Mouse (Mus musculus): Measurements from ENCODE around the gene Hdac7. TPM values are rescaled to one million over a fixed set of nuclear protein-coding genes. Genes with fewer than 3 reads are reported as not detected.

The Hdac7 gene
- polyA plus RNA-seq, 1 experiment from 2014 or later = 27.8 TPM

DNA sequence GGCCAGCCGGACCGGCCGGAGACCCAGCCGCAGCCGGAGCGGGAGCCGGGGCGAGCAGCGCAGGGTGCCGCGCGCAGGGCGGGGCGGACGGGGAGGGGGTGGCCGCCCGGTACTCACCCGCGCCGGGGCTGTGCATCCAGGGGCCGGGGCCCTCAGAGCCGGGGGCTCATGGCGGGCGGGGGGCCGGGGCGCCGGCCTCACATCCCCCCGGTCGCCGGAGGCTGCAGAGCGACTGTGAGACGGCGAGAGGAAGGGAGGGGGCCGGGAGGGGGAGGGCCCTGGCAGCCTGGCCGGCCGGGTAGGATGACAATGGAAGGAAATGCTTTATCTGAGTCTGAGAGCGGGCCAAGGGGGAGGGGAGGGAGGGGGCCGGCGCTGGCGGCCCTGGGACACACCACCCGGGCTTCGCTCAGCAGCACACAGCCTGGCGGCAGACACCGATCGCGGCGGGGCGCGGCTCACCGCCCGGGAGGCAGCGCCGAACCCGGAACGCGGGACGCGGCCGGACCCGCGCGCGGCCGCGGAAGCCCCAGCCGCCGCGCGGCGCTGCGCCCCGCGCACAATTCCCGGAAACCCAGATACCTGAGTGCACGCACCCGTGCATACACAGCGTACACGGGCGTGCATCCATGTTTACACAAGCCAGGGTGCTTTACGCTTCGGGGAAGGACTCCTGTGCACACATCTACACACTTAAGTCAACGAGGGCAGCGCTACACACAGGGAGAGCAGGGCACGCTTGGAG, 12.9 kb downstream of the Hdac7 start:
- Histone ChIP-seq H3K27ac (ENCODE audit: poor library complexity, severe bottlenecking) (peak overlapping the region; percentile 97), H3K4me3 (peak overlapping the region; percentile 88), H3K36me3 (no peaks in the 10 kb centered on the region), H3K4me2 (peak overlapping the region; percentile 90), H3K4me1 (replicated peaks) (peaks cover 60% of the 10 kb centered on the region), H3K9ac (peak overlapping the region; percentile 100), H3K27me3 (replicated peaks) (no peaks in the 10 kb centered on the region), H3K9me3 (replicated peaks) (no peaks in the 10 kb centered on the region)
- under 1% methylated on average over 72 of the region's 84 CpGs for WGBS
- ATAC-seq (ENCODE audit: insufficient number of reproducible peaks, low FRiP score) = peak; percentile 91

- peak overlapping the region; percentile 97 for H3K27ac ChIP-seq (ENCODE audit: poor library complexity, severe bottlenecking)
- H3K36me3 ChIP-seq = no peaks in the 10 kb centered on the region
- H3K9me3 ChIP-seq (replicated peaks) = no peaks in the 10 kb centered on the region
- WGBS = under 1% methylated on average over 38 of the region's 39 CpGs
- 0 out of 2 replicates have a peak, but pooled peaks have one; percentile 13 for ATAC-seq (ENCODE audit: insufficient number of reproducible peaks, low FRiP score)
- H3K9ac ChIP-seq = peak overlapping the region; percentile 100
- peak overlapping the region; percentile 90 for H3K4me2 ChIP-seq
- H3K4me3 ChIP-seq = peak overlapping the region; percentile 88
- no peaks in the 10 kb centered on the region for H3K27me3 ChIP-seq (replicated peaks)
- H3K4me1 ChIP-seq (replicated peaks) = peaks cover 61% of the 10 kb centered on the region
These were observed 13.5 kb downstream of the Hdac7 start for GRCm38 (mm10) chr15:97830788-97831241.

DNA sequence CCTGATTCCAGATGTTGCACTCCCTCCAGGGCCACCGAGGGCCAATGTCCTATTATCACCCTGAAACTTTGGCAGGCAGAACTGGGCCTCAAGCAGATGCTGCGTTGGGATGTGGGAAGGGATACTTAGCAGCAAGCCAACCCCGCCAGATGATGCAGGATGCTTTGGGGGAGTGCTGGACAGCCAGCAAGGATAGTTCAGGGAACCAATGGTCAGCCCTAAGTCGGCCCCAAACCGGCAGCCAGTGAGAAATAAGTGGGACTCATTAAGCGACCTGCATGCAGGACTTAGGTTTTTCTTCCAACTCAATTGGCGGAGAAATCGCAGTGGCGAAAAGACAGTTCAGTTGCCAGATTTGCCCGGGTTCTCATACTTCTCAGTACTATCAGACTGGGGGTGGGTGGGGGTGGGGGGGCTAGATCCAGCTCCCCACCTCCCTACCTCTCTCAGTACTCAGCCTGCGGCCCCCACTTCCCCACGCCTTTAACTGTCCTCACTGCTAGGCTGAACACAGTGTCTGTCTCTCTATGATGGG, 14.0 kb downstream of the Hdac7 start:
- Histone ChIP-seq H3K9me3 (replicated peaks) (no peaks in the 10 kb centered on the region), H3K27me3 (replicated peaks) (no peaks in the 10 kb centered on the region), H3K4me2 (peak overlapping the region; percentile 90), H3K4me3 (peak overlapping the region; percentile 88), H3K9ac (peak overlapping the region; percentile 100), H3K27ac (ENCODE audit: poor library complexity, severe bottlenecking) (peak overlapping the region; percentile 97), H3K4me1 (replicated peaks) (peaks cover 66% of the 10 kb centered on the region), H3K36me3 (no peaks in the 10 kb centered on the region)
- ATAC-seq (ENCODE audit: insufficient number of reproducible peaks, low FRiP score) = no peak
- 18% methylated on average over 12 of the region's 12 CpGs for WGBS

DNA sequence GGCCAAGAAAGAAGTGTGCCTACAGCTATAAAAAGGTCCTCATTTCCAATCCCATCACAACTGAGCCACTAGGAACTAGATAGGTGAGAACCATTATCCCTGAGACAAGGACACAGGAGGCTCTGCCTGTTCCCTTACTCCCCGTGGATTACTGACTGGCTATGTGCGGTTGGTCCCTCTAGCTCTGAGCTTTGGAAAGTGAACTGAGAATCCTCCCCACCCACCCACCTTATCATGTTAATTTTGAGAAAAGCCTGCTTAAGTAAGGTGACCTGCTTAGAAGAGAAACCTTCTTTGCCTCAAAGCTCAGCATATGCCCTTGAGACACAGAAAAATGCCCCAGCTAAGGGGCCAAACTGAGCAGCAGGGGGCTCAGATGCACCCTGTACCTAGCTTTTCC, 14.9 kb downstream of the Hdac7 start:
- peak overlapping the region; percentile 100 for H3K9ac ChIP-seq
- H3K4me2 ChIP-seq = peak overlapping the region; percentile 90
- ATAC-seq (ENCODE audit: insufficient number of reproducible peaks, low FRiP score) = no peak
- WGBS = 34% methylated on average over 2 of the region's 2 CpGs
- no peaks in the 10 kb centered on the region for H3K9me3 ChIP-seq (replicated peaks)
- peak overlapping the region; percentile 88 for H3K4me3 ChIP-seq
- H3K27ac ChIP-seq (ENCODE audit: poor library complexity, severe bottlenecking) = peak overlapping the region; percentile 97
- H3K36me3 ChIP-seq = no peaks in the 10 kb centered on the region
- no peaks in the 10 kb centered on the region for H3K27me3 ChIP-seq (replicated peaks)
- H3K4me1 ChIP-seq (replicated peaks) = peaks cover 75% of the 10 kb centered on the region

- peaks cover 80% of the 10 kb centered on the region for H3K4me1 ChIP-seq (replicated peaks)
- H3K9me3 ChIP-seq (replicated peaks) = no peaks in the 10 kb centered on the region
- H3K36me3 ChIP-seq = peaks cover 4% of the 10 kb centered on the region; the same call in 1 of the 2 replicates
- H3K27me3 ChIP-seq (replicated peaks) = no peaks in the 10 kb centered on the region
- 44% methylated on average over 5 of the region's 5 CpGs for WGBS
- H3K27ac ChIP-seq (ENCODE audit: poor library complexity, severe bottlenecking) = peak overlapping the region; percentile 97
- H3K4me2 ChIP-seq = peak overlapping the region; percentile 90
- H3K9ac ChIP-seq = peak overlapping the region; percentile 100
- peak overlapping the region; percentile 88 for H3K4me3 ChIP-seq
- 0 out of 2 replicates have a peak, but pooled peaks have one; percentile 9 for ATAC-seq (ENCODE audit: insufficient number of reproducible peaks, low FRiP score)
These were observed 15.4 kb downstream of the Hdac7 start for GRCm38 (mm10) chr15:97828901-97829338.

DNA sequence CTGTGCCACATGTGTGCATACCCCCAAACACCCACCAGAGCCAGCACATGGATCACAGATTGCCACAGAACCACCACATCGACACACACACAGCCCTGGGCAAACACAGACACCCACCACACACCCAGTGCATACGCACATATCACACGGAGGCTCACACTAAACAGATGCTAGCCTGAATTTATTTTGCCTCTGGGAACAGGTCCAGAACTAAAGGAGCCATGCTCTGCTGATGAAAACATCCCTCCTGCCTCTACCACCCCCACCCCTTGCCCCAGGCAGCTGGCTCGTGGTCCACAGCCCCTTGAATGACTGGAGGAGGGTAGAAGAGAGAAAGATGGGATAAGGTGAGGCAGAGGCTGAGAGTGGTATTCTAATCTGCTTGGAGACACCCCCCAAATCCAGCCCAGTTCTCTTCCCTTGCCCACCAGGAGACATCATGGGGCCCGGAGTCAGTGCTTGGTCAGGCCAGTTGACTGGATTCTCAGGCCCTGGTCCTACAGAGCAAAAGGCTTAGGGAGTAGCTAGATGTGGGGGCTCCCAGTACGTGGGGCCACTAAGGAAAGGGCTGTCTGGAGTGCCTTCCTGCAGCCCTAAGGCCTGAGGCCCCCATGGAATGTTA, 16.0 kb downstream of the Hdac7 start:
- H3K9ac ChIP-seq = peak overlapping the region; percentile 51
- peaks cover 8% of the 10 kb centered on the region; the same call in 1 of the 2 replicates for H3K36me3 ChIP-seq
- H3K4me2 ChIP-seq = peak overlapping the region; percentile 90
- peak overlapping the region; percentile 97 for H3K27ac ChIP-seq (ENCODE audit: poor library complexity, severe bottlenecking)
- peak overlapping the region; percentile 88 for H3K4me3 ChIP-seq
- H3K9me3 ChIP-seq (replicated peaks) = no peaks in the 10 kb centered on the region
- WGBS = 51% methylated on average over 6 of the region's 6 CpGs
- peaks cover 82% of the 10 kb centered on the region for H3K4me1 ChIP-seq (replicated peaks)
- ATAC-seq (ENCODE audit: insufficient number of reproducible peaks, low FRiP score) = no peak
- H3K27me3 ChIP-seq (replicated peaks) = no peaks in the 10 kb centered on the region

DNA sequence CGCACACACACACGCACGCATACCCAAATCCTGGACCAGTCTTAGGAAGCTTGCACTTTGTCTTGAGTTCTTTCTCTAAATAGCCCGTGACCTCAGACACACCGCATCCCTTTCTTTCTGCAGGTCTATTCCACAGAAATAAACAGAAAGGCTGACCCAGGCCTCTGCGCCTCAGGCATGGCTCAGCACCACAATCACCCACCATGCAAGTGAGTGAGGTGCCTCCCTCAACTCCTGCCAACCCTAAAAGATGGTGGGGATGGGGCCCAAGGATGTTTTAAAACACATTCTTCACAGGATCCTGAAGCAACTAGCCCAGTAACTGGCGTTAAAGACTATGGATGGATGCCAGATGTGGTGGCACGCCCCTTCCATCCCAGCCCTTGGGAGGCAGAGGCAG, 16.9 kb downstream of the Hdac7 start:
- H3K4me2 ChIP-seq = peak overlapping the region; percentile 71; the same call in 1 of the 2 replicates
- no peak for ATAC-seq (ENCODE audit: insufficient number of reproducible peaks, low FRiP score)
- WGBS = 86% methylated on average over 8 of the region's 8 CpGs

DNA sequence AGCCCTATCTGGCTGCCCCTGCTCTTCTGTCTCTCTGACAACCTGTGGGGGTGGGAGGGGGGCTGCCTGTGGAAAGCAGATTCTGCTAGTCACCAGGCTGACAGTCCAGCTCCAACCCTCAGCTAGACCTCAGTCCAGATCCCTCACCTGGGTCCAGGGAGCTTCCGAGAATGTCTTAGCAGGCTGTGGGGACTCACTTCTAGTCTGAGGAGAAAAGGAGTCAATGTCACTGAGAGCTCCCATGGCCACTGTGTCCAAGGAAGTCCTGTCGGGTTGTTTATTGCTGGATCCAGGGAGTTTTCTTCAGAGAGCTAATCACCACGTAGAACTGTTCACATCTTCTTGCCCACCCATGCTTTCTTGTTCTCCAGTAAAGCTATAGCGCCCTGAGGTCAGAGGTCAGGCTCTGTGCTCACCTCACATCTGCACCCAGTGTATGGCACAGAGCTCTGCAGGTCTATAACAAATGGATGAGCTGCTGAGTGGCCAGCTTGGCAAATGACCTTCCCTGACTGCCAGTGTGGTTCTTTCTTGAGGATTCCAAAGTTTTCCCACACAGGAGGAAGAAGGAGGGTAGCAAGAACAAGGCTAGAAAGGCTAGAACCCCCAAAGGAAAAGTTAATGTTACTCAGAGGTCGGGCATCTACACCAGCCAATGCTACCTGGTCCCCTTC, 17.6 kb downstream of the Hdac7 start:
- Histone ChIP-seq H3K36me3 (peaks cover 8% of the 10 kb centered on the region; the same call in 1 of the 2 replicates), H3K4me2 (peak overlapping the region; percentile 71), H3K4me3 (no peak overlapping the region), H3K27ac (ENCODE audit: poor library complexity, severe bottlenecking) (0 out of 2 replicates have a peak overlapping the region, but pooled peaks have one; percentile 69), H3K4me1 (replicated peaks) (peaks cover 82% of the 10 kb centered on the region), H3K27me3 (replicated peaks) (no peaks in the 10 kb centered on the region), H3K9ac (peak overlapping the region; percentile 63; the same call in 1 of the 2 replicates), H3K9me3 (replicated peaks) (no peaks in the 10 kb centered on the region)
- WGBS = 64% methylated on average over 5 of the region's 5 CpGs
- ATAC-seq (ENCODE audit: insufficient number of reproducible peaks, low FRiP score) = no peak

More for the DNA sequence above, 16.9 kb downstream of the Hdac7 start:
- Histone ChIP-seq H3K27ac (ENCODE audit: poor library complexity, severe bottlenecking) (no peak overlapping the region), H3K9me3 (replicated peaks) (no peaks in the 10 kb centered on the region), H3K27me3 (replicated peaks) (no peaks in the 10 kb centered on the region), H3K36me3 (peaks cover 8% of the 10 kb centered on the region; the same call in 1 of the 2 replicates), H3K9ac (no peak overlapping the region), H3K4me3 (no peak overlapping the region), H3K4me1 (replicated peaks) (peaks cover 82% of the 10 kb centered on the region)

DNA sequence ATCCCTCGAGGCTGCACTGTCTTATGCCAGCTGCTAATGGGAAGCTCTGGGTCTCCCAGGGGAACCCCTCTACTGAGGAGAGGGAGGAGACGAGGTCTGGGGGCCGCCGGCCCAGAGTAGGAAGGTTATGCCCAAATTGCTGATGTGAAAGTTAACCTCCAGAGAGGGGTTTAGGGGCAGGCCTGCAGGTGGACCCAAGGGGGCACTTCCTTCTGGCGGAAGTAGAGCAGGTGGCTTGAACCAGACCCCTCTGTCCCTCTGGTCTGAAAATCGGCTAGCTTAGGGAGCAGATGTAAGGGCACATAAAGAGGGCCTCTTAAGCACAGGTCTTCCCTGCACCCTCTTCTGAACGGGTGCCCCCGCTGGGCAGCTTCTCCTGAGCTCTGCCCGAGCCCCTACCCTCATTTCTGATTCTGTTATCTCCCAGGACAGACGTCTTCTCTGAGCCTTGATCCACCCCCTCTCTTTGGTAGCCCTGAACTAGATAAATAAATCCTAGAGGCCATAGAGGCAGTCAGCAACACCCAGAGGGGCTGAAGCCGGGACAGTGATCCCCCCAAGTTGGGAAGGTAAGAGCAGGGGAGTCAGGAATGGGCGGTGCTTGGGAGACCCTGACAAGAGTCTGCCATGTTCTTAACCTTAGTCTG, 18.2 kb downstream of the Hdac7 start:
- Histone ChIP-seq H3K4me1 (replicated peaks) (peaks cover 88% of the 10 kb centered on the region), H3K9ac (peak overlapping the region; percentile 63), H3K36me3 (peaks cover 8% of the 10 kb centered on the region; the same call in 1 of the 2 replicates), H3K4me2 (peak overlapping the region; percentile 71), H3K27me3 (replicated peaks) (no peaks in the 10 kb centered on the region), H3K4me3 (peak overlapping the region; percentile 42), H3K27ac (ENCODE audit: poor library complexity, severe bottlenecking) (peak overlapping the region; percentile 69), H3K9me3 (replicated peaks) (no peaks in the 10 kb centered on the region)
- 34% methylated on average over 12 of the region's 12 CpGs for WGBS
- no peak for ATAC-seq (ENCODE audit: insufficient number of reproducible peaks, low FRiP score)
